Mouse (Mus musculus): ENCODE results near the gene Eno3.
A peak's percentile ranks its signal among the peaks of the same experiment; 100 is the strongest.

GRCm38 (mm10) chr11:70668771-70669505 lies 11.9 kb downstream of the Eno3 start, which contains the start of gene Spag7:
- TF ChIP-seq CTCF (IDR thresholded peaks at IDR 0.05; ENCODE audit: borderline replicate concordance, insufficient read depth, low read length) (no peak), POLR2A (IDR thresholded peaks at IDR 0.05; ENCODE audit: low read depth, low read length) (peak; percentile 68)
